Mouse (Mus musculus) forebrain, embryonic 11.5 days (tissue): ENCODE results near the gene Tbkbp1. TPM values are rescaled to one million over a fixed set of nuclear protein-coding genes. Genes with fewer than 3 reads are reported as not detected.

Experiments used
- ATAC-seq: fragments of 200-750 bp; cut with Nextera tagmentation; replicated peaks from 2 replicates; pipeline ENCODE4 v1.8.0; 2017; ENCODE audit warnings: moderate TSS enrichment; ENCODE audit not compliant: low FRiP score
- DNase-seq: peaks from one replicate; pipeline ENCODE4 v3.0.0-alpha.2; 2017; ENCODE audit warnings: low spot score
- H3K27ac ChIP-seq: fragments of 300-500 bp; sonication (generic); 2 replicates; pipeline ENCODE4 v1.5.1; 2014; ENCODE audit warnings: low read depth, low read length
- H3K27me3 ChIP-seq: fragments of 300-500 bp; sonication (generic); 2 replicates; pipeline ENCODE4 v1.6.1; 2014; ENCODE audit warnings: mild to moderate bottlenecking, low read length, mixed read lengths; ENCODE audit not compliant: control insufficient read depth, insufficient read depth
- H3K36me3 ChIP-seq: fragments of 300-500 bp; sonication (generic); 2 replicates; pipeline ENCODE4 v1.6.1; 2014; ENCODE audit warnings: mild to moderate bottlenecking, low read length, moderate library complexity, mixed read lengths; ENCODE audit not compliant: control insufficient read depth, insufficient read depth
- H3K4me1 ChIP-seq: fragments of 300-500 bp; sonication (generic); replicated peaks from 2 replicates; pipeline ENCODE4 v1.6.1; 2014; ENCODE audit warnings: low read length, mixed read lengths; ENCODE audit not compliant: control insufficient read depth, insufficient read depth
- H3K4me2 ChIP-seq: fragments of 300-500 bp; sonication (generic); 2 replicates; pipeline ENCODE4 v1.6.1; 2014; ENCODE audit warnings: low read depth, mild to moderate bottlenecking, low read length, moderate library complexity, mixed read lengths; ENCODE audit not compliant: severe bottlenecking
- H3K4me3 ChIP-seq: fragments of 300-500 bp; sonication (generic); 2 replicates; pipeline ENCODE4 v1.5.1; 2014; ENCODE audit warnings: low read depth, low read length
- H3K9ac ChIP-seq: fragments of 300-500 bp; sonication (generic); 2 replicates; pipeline ENCODE4 v1.6.1; 2014; ENCODE audit warnings: low read length
- H3K9me3 ChIP-seq: fragments of 300-500 bp; sonication (generic); 2 replicates; pipeline ENCODE4 v1.6.1; 2016; ENCODE audit warnings: low read length, mixed read lengths; ENCODE audit not compliant: control insufficient read depth
- WGBS: fragments of 180-500 bp; shearing (Covaris S2); extraction: QIAGEN DNeasy Blood & Tissue Kit; methylation state at CpG from one replicate; pipeline ENCODE4 v1.1.7; 2014; 5-methylcytosine and 5-hydroxymethylcytosine counted together
- polyA plus RNA-seq: library from polyadenylated mRNA; unstranded; fragments of >200 nt; fragmentation: Nextera tagmentation; extraction: Ambion mirVana; gene quantifications from 2 replicates; pipeline ENCODE4 v1.2.1, GENCODE M21; 2014

Tbkbp1 gene
- polyA plus RNA-seq, 1 experiment from 2014 or later, result 5.4 TPM

DNA sequence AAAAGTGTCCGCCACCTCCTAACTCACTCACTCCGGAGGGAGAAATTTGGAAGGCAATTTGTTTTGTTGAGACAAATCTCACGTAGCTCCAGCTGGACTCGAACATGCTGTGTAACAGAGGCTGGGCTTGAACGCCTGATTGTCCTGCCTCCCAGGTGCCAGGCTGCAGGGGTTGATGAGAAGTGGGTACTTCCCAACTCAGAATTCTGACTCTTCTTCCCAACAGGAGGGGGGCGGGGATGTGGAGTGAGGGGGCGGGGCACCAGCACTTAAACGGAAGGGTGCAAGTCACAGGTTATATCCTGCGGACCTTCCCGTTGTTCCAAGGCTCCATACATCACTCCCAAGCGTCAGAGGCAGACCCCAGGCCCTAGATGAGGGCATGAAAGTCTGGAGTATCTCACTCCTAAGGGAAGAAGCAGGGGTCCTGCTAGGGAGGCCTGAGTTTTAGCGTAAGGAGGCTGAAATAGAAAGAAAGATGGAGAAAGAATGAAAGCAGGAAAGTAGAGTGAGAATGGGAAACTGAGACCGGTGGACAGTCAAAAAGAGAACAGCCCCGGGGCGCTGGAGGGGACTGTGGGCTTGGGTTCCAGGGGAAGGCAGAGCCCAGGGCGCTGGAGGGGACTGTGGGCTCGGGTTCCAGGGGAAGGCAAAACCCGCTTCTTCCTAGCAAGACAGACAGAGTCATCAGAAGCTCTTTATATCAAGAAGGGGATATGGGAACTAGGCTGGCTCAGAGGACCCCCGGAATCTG lies 23.6 kb downstream of the Tbkbp1 start:
- peak; percentile 51 for DNase-seq
- Histone ChIP-seq H3K36me3 (no peaks in the 10 kb centered on the region), H3K4me1 (peaks cover 8% of the 10 kb centered on the region; the same call in 1 of the 2 replicates), H3K27ac (no peak overlapping the region), H3K4me2 (peak overlapping the region; percentile 67), H3K27me3 (peaks cover 5% of the 10 kb centered on the region; the same call in 1 of the 2 replicates), H3K9ac (peak overlapping the region; percentile 54; the same call in 1 of the 2 replicates), H3K4me3 (peak overlapping the region; percentile 29), H3K9me3 (no peaks in the 10 kb centered on the region)
- ATAC-seq, result no peak
- WGBS, result 13% methylated on average over 19 of the region's 19 CpGs

DNA sequence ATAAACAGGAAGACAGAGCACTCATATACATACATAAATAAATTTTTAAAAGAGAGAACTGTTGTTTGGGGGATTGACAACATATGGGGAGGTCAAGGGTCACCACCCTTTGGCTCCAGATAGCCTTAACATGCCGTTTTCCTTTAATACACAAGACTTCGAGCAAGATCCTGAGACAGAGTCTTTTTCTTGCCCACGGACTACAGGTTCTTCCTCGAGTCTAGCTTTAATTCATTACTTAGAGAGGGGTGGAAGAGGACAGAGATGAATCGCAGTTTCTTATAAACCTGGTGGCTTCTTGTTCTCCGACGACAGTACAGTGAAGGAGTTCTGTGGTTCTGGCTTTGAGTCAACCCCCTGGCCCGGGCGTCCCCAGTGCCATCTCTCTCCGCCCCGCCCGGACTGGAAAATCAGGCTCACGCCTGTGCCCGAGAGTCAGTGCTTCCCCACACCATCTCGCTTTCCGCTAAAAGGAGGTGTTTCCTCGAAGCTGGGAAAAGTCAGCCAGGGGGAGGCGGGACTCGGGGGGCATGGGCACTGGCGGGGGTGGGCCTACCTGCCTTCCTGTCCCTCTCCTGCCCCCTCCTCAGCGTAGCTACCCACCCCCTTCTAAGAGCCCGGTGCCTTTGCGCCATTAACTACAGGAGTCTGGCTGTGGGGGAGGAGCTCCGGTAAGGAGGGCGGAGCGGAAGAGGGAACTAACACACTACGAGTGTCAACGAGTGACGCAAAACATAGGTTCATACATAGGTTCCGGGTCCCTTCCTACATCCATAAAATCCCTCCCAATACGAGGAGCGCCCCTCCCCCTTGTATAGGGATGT lies 24.4 kb downstream of the Tbkbp1 start:
- Histone ChIP-seq H3K36me3 (no peaks in the 10 kb centered on the region), H3K9me3 (no peaks in the 10 kb centered on the region), H3K9ac (peak overlapping the region; percentile 54), H3K27me3 (peaks cover 5% of the 10 kb centered on the region; the same call in 1 of the 2 replicates), H3K4me3 (peak overlapping the region; percentile 29), H3K4me2 (peak overlapping the region; percentile 67), H3K4me1 (peaks cover 8% of the 10 kb centered on the region; the same call in 1 of the 2 replicates), H3K27ac (no peak overlapping the region)
- 4% methylated on average over 29 of the region's 32 CpGs for WGBS
- DNase-seq, result peak; percentile 58
- 0 out of 2 replicates have a peak, but pooled peaks have one; percentile 49 for ATAC-seq

DNA sequence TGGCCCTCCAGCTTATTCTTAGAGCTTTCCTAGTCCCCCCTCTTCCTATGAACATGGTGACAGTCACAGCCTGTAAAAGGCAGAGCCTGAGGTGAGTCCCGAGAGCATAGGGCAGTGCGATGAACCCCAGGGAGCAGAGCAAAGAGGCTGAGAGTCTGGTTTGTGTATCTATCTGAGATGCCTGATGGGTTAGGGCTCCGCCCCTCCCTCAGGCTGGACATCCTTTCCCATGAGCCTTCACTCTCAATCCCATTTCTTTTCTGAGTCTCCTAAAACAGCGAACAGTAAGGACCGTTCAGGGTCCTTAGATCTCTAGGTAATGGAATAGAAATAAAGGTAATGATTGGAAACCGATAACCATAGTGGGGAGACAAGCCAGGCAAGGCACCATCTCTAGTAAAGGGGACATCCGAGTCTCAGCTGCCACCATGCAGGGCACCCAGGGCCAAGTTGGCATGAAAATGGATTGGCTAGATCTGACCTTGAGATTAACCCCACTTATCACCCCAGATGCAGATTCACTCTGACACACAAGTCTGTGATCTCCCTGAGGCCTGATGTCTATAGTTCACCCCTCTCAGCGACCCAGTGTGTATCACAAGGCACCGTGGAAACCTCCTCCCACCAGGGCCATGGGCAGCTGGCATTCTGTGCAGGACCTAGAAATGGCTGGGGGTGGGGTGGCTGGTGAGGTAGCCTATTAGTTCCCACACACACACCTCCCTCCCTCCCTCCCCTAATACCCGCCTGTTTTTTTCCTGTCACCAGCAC lies 26.8 kb downstream of the Tbkbp1 start:
- no peak overlapping the region for H3K4me3 ChIP-seq
- H3K27me3 ChIP-seq, result peaks cover 5% of the 10 kb centered on the region; the same call in 1 of the 2 replicates
- no peaks in the 10 kb centered on the region for H3K9me3 ChIP-seq
- peaks cover 10% of the 10 kb centered on the region; the same call in 1 of the 2 replicates for H3K4me1 ChIP-seq
- ATAC-seq, result no peak
- H3K4me2 ChIP-seq, result no peak overlapping the region
- DNase-seq, result no peak
- H3K36me3 ChIP-seq, result no peaks in the 10 kb centered on the region
- no peak overlapping the region for H3K27ac ChIP-seq
- H3K9ac ChIP-seq, result no peak overlapping the region
- WGBS, result 63% methylated on average over 10 of the region's 10 CpGs

DNA sequence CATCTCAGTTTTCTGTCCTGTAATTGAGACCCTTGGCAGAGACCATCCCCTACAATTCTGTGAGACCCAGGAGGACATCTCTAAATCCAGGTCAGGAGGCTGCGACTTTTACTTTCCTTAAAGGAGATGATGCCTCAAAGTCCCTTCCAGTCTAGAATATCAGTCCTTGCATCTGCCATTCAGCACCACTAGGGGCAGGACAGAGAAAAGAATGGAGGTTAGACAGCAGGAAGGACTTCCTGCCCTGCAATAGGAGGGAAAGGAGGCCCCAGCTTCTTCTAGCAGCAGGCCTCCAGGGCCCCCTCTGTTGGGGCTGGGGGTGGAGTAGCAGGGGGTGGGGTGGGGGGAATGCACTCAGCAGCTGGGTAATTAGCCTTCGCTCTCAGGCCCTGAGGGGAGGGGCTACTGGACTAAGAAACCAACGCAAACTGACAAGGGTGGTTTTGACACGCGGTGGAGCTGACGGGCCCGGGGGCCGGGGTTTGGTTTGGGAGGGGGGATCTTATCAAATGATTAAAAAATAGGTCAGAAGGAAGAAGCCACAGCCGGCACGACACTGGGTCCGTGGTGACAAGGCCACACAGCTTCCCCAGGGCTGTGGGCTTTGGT lies 27.9 kb downstream of the Tbkbp1 start:
- no peaks in the 10 kb centered on the region for H3K9me3 ChIP-seq
- H3K4me3 ChIP-seq, result no peak overlapping the region
- H3K27me3 ChIP-seq, result peaks cover 5% of the 10 kb centered on the region

GRCm38 (mm10) chr11:97120641-97121040 lies 30.7 kb downstream of the Tbkbp1 start:
- WGBS, result 66% methylated on average over 3 of the region's 3 CpGs
- Histone ChIP-seq H3K9me3 (no peaks in the 10 kb centered on the region), H3K4me2 (no peak overlapping the region), H3K9ac (no peak overlapping the region), H3K27ac (no peak overlapping the region), H3K27me3 (peaks cover 12% of the 10 kb centered on the region), H3K4me3 (no peak overlapping the region), H3K4me1 (peaks cover 7% of the 10 kb centered on the region; the same call in 1 of the 2 replicates), H3K36me3 (no peaks in the 10 kb centered on the region)
- DNase-seq, result no peak
- no peak for ATAC-seq

More for the DNA sequence above, 27.9 kb downstream of the Tbkbp1 start:
- ATAC-seq, result no peak
- H3K4me2 ChIP-seq, result no peak overlapping the region
- peak; percentile 59 for DNase-seq
- 17% methylated on average over 11 of the region's 11 CpGs for WGBS
- H3K36me3 ChIP-seq, result no peaks in the 10 kb centered on the region
- no peak overlapping the region for H3K9ac ChIP-seq
- H3K4me1 ChIP-seq, result peaks cover 10% of the 10 kb centered on the region; the same call in 1 of the 2 replicates
- no peak overlapping the region for H3K27ac ChIP-seq

DNA sequence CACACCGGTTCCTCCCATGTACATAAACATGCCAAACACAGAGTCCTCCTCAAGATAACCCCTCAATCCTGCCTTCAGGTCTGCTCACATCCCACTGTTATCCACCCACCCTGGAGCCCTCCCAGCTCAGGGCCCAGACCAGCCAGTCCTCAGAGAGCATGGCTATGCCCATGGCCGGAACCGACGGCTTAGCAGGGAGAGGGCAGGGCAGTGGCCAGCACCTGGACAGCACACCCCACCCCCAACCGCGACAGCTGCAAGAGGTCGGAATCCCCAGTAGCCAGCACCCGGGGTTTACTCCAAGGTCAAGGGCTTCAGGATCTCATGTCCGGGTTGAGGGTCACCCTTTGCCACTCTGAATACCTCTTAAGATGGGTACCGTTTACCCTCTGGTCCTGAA lies 31.1 kb downstream of the Tbkbp1 start:
- H3K4me3 ChIP-seq, result no peak overlapping the region
- H3K36me3 ChIP-seq, result no peaks in the 10 kb centered on the region
- ATAC-seq (no peak), DNase-seq (no peak)
- peaks cover 17% of the 10 kb centered on the region for H3K27me3 ChIP-seq
- no peak overlapping the region for H3K27ac ChIP-seq
- no peak overlapping the region for H3K9ac ChIP-seq
- H3K9me3 ChIP-seq, result no peaks in the 10 kb centered on the region
- 42% methylated on average over 10 of the region's 10 CpGs for WGBS
- H3K4me1 ChIP-seq, result peaks cover 9% of the 10 kb centered on the region
- H3K4me2 ChIP-seq, result no peak overlapping the region

GRCm38 (mm10) chr11:97115797-97116196 lies 35.5 kb downstream of the Tbkbp1 start:
- peaks cover 43% of the 10 kb centered on the region for H3K27me3 ChIP-seq
- H3K9me3 ChIP-seq, result no peaks in the 10 kb centered on the region
- ATAC-seq (no peak), DNase-seq (no peak)
- H3K4me3 ChIP-seq, result no peak overlapping the region
- no peaks in the 10 kb centered on the region for H3K36me3 ChIP-seq
- H3K4me2 ChIP-seq, result no peak overlapping the region
- 9% methylated on average over 11 of the region's 11 CpGs for WGBS
- no peak overlapping the region for H3K27ac ChIP-seq
- H3K4me1 ChIP-seq, result peaks cover 11% of the 10 kb centered on the region
- H3K9ac ChIP-seq, result no peak overlapping the region
